Mouse (Mus musculus) spleen, postnatal 14 days (tissue): ENCODE data around the gene Foxp1.

ENCODE experiments used
- DNase-seq, 2 experiments: peaks; one replicate each; pipeline ENCODE4 v3.0.0; 2021 to 2022; ENCODE audit warnings: low spot score in 2 of 2

The Foxp1 gene

GRCm38 (mm10) chr6:99330169-99330568, 192.4 kb downstream of the Foxp1 start:
- DNase-seq: no peak

GRCm38 (mm10) chr6:99328634-99329033, 193.9 kb downstream of the Foxp1 start:
- no peak for DNase-seq

- DNase-seq: no peak
These were observed 194.4 kb downstream of the Foxp1 start for GRCm38 (mm10) chr6:99328146-99328545.

- DNase-seq: no peak
These were observed 194.8 kb downstream of the Foxp1 start for GRCm38 (mm10) chr6:99327721-99328120.

GRCm38 (mm10) chr6:99325881-99326280, 196.6 kb downstream of the Foxp1 start:
- DNase-seq: no peak

GRCm38 (mm10) chr6:99325461-99325860, 197.1 kb downstream of the Foxp1 start:
- no peak for DNase-seq

GRCm38 (mm10) chr6:99322132-99322904, 200.2 kb downstream of the Foxp1 start:
- DNase-seq: no peak

- no peak for DNase-seq
These were observed 202.1 kb downstream of the Foxp1 start for GRCm38 (mm10) chr6:99320444-99320843.

- no peak for DNase-seq
These were observed 202.8 kb downstream of the Foxp1 start for GRCm38 (mm10) chr6:99319415-99320405.

- DNase-seq: no peak
These were observed 207.8 kb downstream of the Foxp1 start for GRCm38 (mm10) chr6:99314746-99315145.

GRCm38 (mm10) chr6:99310529-99310928, 212.0 kb downstream of the Foxp1 start:
- no peak for DNase-seq

GRCm38 (mm10) chr6:99310171-99310500, 212.4 kb downstream of the Foxp1 start:
- DNase-seq: no peak

GRCm38 (mm10) chr6:99309466-99310170, 212.9 kb downstream of the Foxp1 start:
- DNase-seq: no peak

GRCm38 (mm10) chr6:99305751-99306150, 216.8 kb downstream of the Foxp1 start:
- no peak for DNase-seq

GRCm38 (mm10) chr6:99305236-99305635, 217.3 kb downstream of the Foxp1 start:
- DNase-seq: no peak

- no peak for DNase-seq
These were observed 219.7 kb downstream of the Foxp1 start for GRCm38 (mm10) chr6:99302662-99303435.

GRCm38 (mm10) chr6:99301923-99302322, 220.6 kb downstream of the Foxp1 start:
- no peak for DNase-seq

- DNase-seq: no peak
These were observed 222.3 kb downstream of the Foxp1 start for GRCm38 (mm10) chr6:99300235-99300634.

- DNase-seq: no peak
These were observed 223.3 kb downstream of the Foxp1 start for GRCm38 (mm10) chr6:99299196-99299595.

- DNase-seq: no peak
These were observed 225.0 kb downstream of the Foxp1 start for GRCm38 (mm10) chr6:99297535-99297934.

- DNase-seq: no peak
These were observed 227.0 kb downstream of the Foxp1 start for GRCm38 (mm10) chr6:99295495-99295894.
